8 mouse cellular contexts compared by ENCODE assay signal in the genomic region with DNA sequence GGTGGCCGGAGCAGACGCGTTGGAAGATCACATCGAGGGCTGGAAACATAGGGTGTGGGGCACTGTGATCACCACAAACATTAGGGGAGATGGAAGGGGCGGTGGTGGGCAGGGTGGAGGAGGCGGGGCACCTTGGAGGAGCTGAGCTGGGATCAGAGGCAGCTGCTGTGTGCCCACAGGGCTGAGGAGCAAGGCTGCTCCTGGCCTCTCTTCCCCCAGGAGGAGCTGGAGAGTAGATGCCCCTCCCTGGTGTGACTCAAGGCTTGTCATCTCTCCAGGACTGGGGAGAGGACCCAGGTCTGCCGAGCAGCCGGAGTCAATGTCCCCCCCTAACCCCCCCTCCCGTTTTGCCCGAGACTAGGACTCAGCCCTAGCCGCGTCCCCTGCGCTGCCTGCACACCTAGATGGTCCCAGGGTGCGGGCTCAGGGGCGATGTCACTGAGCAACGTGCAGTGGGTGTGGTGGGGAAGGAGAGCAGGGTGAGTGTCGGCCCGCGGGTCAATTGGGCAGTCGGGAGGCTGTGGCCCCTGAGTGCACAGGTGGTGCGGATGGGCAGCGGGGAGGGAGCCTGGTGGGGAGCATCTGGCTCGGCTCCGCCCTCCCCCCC. TPM values are rescaled to one million over a fixed set of nuclear protein-coding genes. Genes with fewer than 3 reads are reported as not detected.
DNase-seq lines count a peak whose midpoint lies in the region; ATAC-seq and TF ChIP-seq lines count a peak whose summit lies in the region.

No protein-coding gene starts in this region.

- no peak for TF ChIP-seq CTCF in ES-Bruce4 (IDR thresholded peaks at IDR 0.05; ENCODE audit: low read depth, low read length)

- peak; percentile 2 for DNase-seq in embryo, embryonic 11 days
- no peak for DNase-seq in embryo, embryonic 10 days (ENCODE audit: low spot score)
- peak; percentile 1 for DNase-seq in mesoderm, embryonic 11.5 days (ENCODE audit: low read depth, low spot score)
- no peak for DNase-seq in right cerebral cortex, postnatal 10 days (ENCODE audit: low spot score in 2 of 2)
- DNase-seq in urinary bladder, adult 2 months (ENCODE audit: low spot score): no peak

- H3K4me1 ChIP-seq in ES-Bruce4 (ENCODE audit: control insufficient read depth, insufficient read depth, low read length): no peaks in the 10 kb centered on the region
- H3K4me1 ChIP-seq in forebrain, embryonic 16.5 days (replicated peaks; ENCODE audit: control insufficient read depth, insufficient read depth, low read length): no peaks in the 10 kb centered on the region

- H3K27ac ChIP-seq in ES-Bruce4 (ENCODE audit: insufficient read depth, low read length): no peak overlapping the region
- H3K27ac ChIP-seq in forebrain, embryonic 16.5 days (ENCODE audit: low read length): no peak overlapping the region

- H3K9me3 ChIP-seq in ES-Bruce4 (replicated peaks; ENCODE audit: control insufficient read depth, insufficient read depth, low read length, poor library complexity, severe bottlenecking): no peaks in the 10 kb centered on the region
- no peaks in the 10 kb centered on the region for H3K9me3 ChIP-seq in forebrain, embryonic 16.5 days (ENCODE audit: control insufficient read depth, low read length)

- no peak for TF ChIP-seq EP300 in ES-Bruce4 (IDR thresholded peaks at IDR 0.05; ENCODE audit: insufficient read depth, low read depth, low read length)

- ATAC-seq in forebrain, embryonic 16.5 days: no peak
- no peak for ATAC-seq in megakaryocyte-erythroid progenitor cell, adult 5-6 weeks (replicated peaks; ENCODE audit: low FRiP score, low TSS enrichment, poor library complexity, severe bottlenecking)

- no peaks in the 10 kb centered on the region; the same call in 1 of the 2 replicates for H3K27me3 ChIP-seq in ES-Bruce4 (ENCODE audit: control insufficient read depth, insufficient read depth, low read length, poor library complexity, severe bottlenecking)
- peaks cover 10% of the 10 kb centered on the region for H3K27me3 ChIP-seq in forebrain, embryonic 16.5 days (replicated peaks; ENCODE audit: control insufficient read depth, insufficient read depth, low read length)

- no peak for TF ChIP-seq POLR2A in ES-Bruce4 (IDR thresholded peaks at IDR 0.05; ENCODE audit: insufficient read depth, low read length)

- H3K36me3 ChIP-seq in ES-Bruce4 (ENCODE audit: control insufficient read depth, insufficient read depth, low read length, poor library complexity, severe bottlenecking): no peaks in the 10 kb centered on the region
- no peaks in the 10 kb centered on the region for H3K36me3 ChIP-seq in forebrain, embryonic 16.5 days (ENCODE audit: control insufficient read depth, insufficient read depth)

- H3K9ac ChIP-seq in ES-Bruce4 (ENCODE audit: low read depth, poor library complexity, severe bottlenecking): no peak overlapping the region
- no peak overlapping the region for H3K9ac ChIP-seq in forebrain, embryonic 16.5 days (replicated peaks; ENCODE audit: low read depth, low read length)

- H3K4me3 ChIP-seq in ES-Bruce4 (ENCODE audit: low read depth, low read length): 0 out of 2 replicates have a peak overlapping the region, but pooled peaks have one; percentile 6
- 0 out of 2 replicates have a peak overlapping the region, but pooled peaks have one; percentile 13 for H3K4me3 ChIP-seq in forebrain, embryonic 16.5 days (replicated peaks; ENCODE audit: low read length)

- H3K4me2 ChIP-seq in forebrain, embryonic 16.5 days (ENCODE audit: low read length): peak overlapping the region; percentile 29

- 22% methylated on average over 18 of the region's 24 CpGs for WGBS in forebrain, embryonic 16.5 days

RNA-seq across cellular contexts. Expression of a gene that starts 57.6 kb away (rescaled TPM):
- 12.1 and 14.2 TPM in 2 replicates for polyA plus RNA-seq in ES-Bruce4 (2011; ENCODE audit: insufficient read depth, insufficient read length, low read depth, missing spikeins)
- 30.0 and 32.7 TPM in 2 replicates for polyA plus RNA-seq in forebrain, embryonic 16.5 days (2015; fragmentation: Nextera tagmentation; extraction: Ambion mirVana)
- polyA plus RNA-seq in urinary bladder, adult 2 months (2012; rRNA removed): 9.3 and 12.5 TPM in 2 replicates
- total RNA-seq in megakaryocyte-erythroid progenitor cell, adult 5-6 weeks (2014; fragmentation: Nextera tagmentation): not detected in 2 replicates
- 0.05 and 0.19 TPM in 2 replicates for total RNA-seq in megakaryocyte-erythroid progenitor cell, adult 5-6 weeks (2017)

Comparison
In these comparisons a context has a peak if more than half of its experiments do, and no peak if none do; other contexts are left out.
1. DNase-seq: peak in embryo, embryonic 11 days (single experiment) and mesoderm, embryonic 11.5 days (single experiment); none in embryo, embryonic 10 days (single experiment), right cerebral cortex, postnatal 10 days (0 of 2) and urinary bladder, adult 2 months (single experiment).